Mouse (Mus musculus) myocyte (in vitro differentiated cells): Measurements from ENCODE around the gene Angpt4.
A peak's percentile ranks its signal among the peaks of the same experiment; 100 is the strongest.

Experiments used
- E2F4 ChIP-seq: IDR thresholded peaks from one replicate; pipeline ENCODE4 v1.6.1; 2011; ENCODE audit warnings: mild to moderate bottlenecking, control low read depth, moderate library complexity; ENCODE audit not compliant: insufficient read depth
- MAX ChIP-seq: IDR thresholded peaks from one replicate; pipeline ENCODE4 v1.6.1; 2011; ENCODE audit warnings: low read depth, mild to moderate bottlenecking, control low read depth
- POLR2A ChIP-seq: IDR thresholded peaks from one replicate; pipeline ENCODE4 v1.6.1; 2011; ENCODE audit warnings: low read depth, mild to moderate bottlenecking, control low read depth, moderate library complexity; ENCODE audit not compliant: insufficient read length
- POLR2AphosphoS2 ChIP-seq: IDR thresholded peaks from one replicate; pipeline ENCODE4 v1.6.1; 2011; ENCODE audit warnings: low read depth, control low read depth; ENCODE audit not compliant: insufficient read length
- TCF3 ChIP-seq: IDR thresholded peaks from one replicate; pipeline ENCODE4 v1.6.1; 2011; ENCODE audit warnings: low read depth, control low read depth; ENCODE audit not compliant: insufficient read length

DNA sequence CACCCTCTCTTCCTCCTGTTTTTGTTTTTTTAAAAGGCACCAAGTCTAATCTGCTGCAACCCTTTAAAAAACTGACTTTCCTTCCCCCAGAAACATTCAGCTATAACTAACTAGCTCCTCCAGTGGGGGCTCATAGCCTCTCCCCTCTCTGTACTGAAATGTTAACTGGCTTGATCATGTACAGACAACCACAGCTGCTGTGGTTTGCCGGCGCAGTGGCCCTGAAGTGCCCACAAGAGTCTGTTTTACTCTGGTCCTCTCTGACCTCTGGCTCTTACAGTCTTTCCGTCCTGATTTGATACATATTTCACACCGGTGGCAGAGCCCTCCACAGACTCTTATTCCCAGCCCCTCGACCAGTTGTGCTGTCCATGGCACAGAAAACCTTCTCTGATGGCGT is 70.3 kb downstream of the Angpt4 start:
- no peak for TF ChIP-seq MAX
- no peak for TF ChIP-seq POLR2A
- peak; percentile 27 for TF ChIP-seq TCF3
- no peak for TF ChIP-seq E2F4
- no peak for TF ChIP-seq POLR2AphosphoS2
